Mouse (Mus musculus) heart, adult 2 months (tissue): ENCODE results near the gene Prmt3. TPM values are rescaled to one million over a fixed set of nuclear protein-coding genes. Genes with fewer than 3 reads are reported as not detected.

Source experiments
- DNase-seq, 2 experiments: peaks; one replicate each; pipeline ENCODE4 v3.0.0; 2021
- H3K27ac ChIP-seq: fragments of 200-600 bp; 2 replicates; pipeline ENCODE4 v1.8.1; 2022
- H3K27me3 ChIP-seq: fragments of 200-500 bp; 2 replicates; pipeline ENCODE4 v1.6.1; 2012; ENCODE audit warnings: mild to moderate bottlenecking, low read length, inconsistent platforms, mixed read lengths; ENCODE audit not compliant: control insufficient read depth, insufficient read depth
- H3K36me3 ChIP-seq: fragments of 200-500 bp; 2 replicates; pipeline ENCODE4 v1.6.1; 2012; ENCODE audit warnings: low read length, inconsistent platforms; ENCODE audit not compliant: control insufficient read depth, insufficient read depth
- H3K4me1 ChIP-seq: fragments of 200-500 bp; 2 replicates; pipeline ENCODE4 v1.6.1; 2011; ENCODE audit warnings: low read length; ENCODE audit not compliant: control insufficient read depth, insufficient read depth
- H3K4me3 ChIP-seq: fragments of 200-600 bp; 2 replicates; pipeline ENCODE4 v1.8.1; 2022
- H3K79me2 ChIP-seq: fragments of 200-500 bp; replicated peaks from 2 replicates; pipeline ENCODE4 v1.6.1; 2012; ENCODE audit warnings: mild to moderate bottlenecking, inconsistent platforms, low read length, moderate library complexity, mixed read lengths; ENCODE audit not compliant: control insufficient read depth, insufficient read depth
- H3K9ac ChIP-seq: fragments of 200-500 bp; 2 replicates; pipeline ENCODE4 v1.6.1; 2012; ENCODE audit warnings: low read depth, mild to moderate bottlenecking, control low read depth, inconsistent platforms, low read length, mixed read lengths
- CTCF ChIP-seq: fragments of 200-600 bp; IDR thresholded peaks from 2 replicates; pipeline ENCODE4 v1.8.1; 2022; ENCODE audit warnings: antibody characterized with exemption, mild to moderate bottlenecking, moderate library complexity
- EP300 ChIP-seq: fragments of 200-500 bp; IDR thresholded peaks from 2 replicates; pipeline ENCODE4 v1.6.1; 2011; ENCODE audit warnings: low read depth, low read length, control low read depth; ENCODE audit not compliant: insufficient read depth
- POLR2A ChIP-seq: fragments of 200-500 bp; IDR thresholded peaks from 2 replicates; pipeline ENCODE4 v1.6.1; 2011; ENCODE audit warnings: mild to moderate bottlenecking, low read depth, low read length, control low read depth; ENCODE audit not compliant: insufficient read depth
- WGBS: fragments of 180-500 bp; shearing (Covaris S2); methylation state at CpG from one replicate; pipeline ENCODE4 v1.1.7; 2018; 5-methylcytosine and 5-hydroxymethylcytosine counted together
- intact Hi-C: fragments of 180-260 bp; cut with DNase I; formaldehyde crosslinking; loops from one replicate; pipeline ENCODE4 v1.15.1; 2025
- polyA plus RNA-seq: library from polyadenylated mRNA; depleted of rRNA; stranded (reverse); fragments of >200 nt; gene quantifications from 2 replicates; pipeline ENCODE4 v1.2.3, GENCODE M21; 2012
- total RNA-seq, 2 experiments: library from RNA; stranded (reverse); gene quantifications; 2 replicates each; pipeline ENCODE4 v1.2.3; 2021

The Prmt3 gene
- total and polyA plus RNA-seq, 3 experiments = 10.1 to 14.3 (median 12.5) TPM

GRCm38 (mm10) chr7:49804638-49805165 lies 26.6 kb downstream of the Prmt3 start:
- no peaks in the 10 kb centered on the region for H3K79me2 ChIP-seq
- H3K4me3 ChIP-seq = no peak overlapping the region
- H3K27ac ChIP-seq = no peak overlapping the region
- WGBS = 46% methylated on average over 5 of the region's 5 CpGs
- no peaks in the 10 kb centered on the region for H3K27me3 ChIP-seq
- DNase-seq = no peak
- no peak for TF ChIP-seq POLR2A
- 0 out of 2 replicates have a peak, but pooled peaks cover 2% of the 10 kb centered on the region for H3K36me3 ChIP-seq
- intact Hi-C loops = no loop called here
- no peaks in the 10 kb centered on the region for H3K4me1 ChIP-seq
- H3K9ac ChIP-seq = no peak overlapping the region

DNA sequence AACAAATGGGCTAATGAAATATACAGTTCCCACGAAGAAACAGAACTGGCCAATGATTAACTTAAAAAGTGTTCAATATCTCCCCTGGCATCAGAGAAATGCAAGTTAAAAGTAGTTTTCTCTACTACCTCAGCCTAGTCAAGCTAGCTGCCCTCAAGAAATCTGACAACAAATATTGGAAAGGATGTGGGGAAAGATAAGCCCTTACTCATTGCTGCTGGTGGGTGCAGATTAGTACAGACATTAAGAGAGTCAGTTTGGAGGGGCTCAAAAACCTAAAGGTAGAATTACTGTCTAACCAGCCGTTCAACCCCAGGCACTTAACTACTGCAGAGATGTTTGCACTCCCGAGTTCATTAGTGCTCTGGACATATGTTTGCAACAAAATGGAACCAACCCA lies 27.5 kb downstream of the Prmt3 start:
- intact Hi-C loops = no loop called here

DNA sequence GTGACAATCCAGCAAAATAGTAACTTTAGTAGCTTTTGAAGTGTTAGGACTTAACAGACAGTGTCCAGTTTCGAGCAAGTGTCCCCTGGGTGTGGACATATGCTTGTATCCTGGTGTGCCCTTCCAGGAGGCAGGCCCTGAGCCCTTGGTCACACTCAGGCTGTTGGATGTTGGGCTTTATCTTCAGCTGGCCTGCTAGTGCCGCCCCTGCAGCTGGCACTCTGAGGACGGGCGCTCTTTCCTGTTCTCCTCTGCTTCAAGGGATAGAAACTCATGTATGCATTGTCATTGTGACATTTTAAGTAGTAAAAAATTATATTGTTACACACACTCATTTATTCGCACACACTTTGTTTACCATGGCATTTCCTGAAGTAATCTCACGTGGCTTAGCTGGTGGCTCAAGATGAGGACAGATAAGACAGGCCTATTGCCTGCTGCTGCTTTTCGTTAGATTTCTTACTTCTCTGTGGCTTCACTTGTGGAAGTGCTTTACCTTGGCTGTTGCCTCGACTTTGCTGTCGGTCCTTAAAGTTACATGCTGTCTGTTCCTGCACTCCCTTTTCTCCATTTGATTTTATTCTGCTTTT lies 29.0 kb downstream of the Prmt3 start:
- Histone ChIP-seq H3K4me3 (no peak overlapping the region), H3K36me3 (0 out of 2 replicates have a peak, but pooled peaks cover 2% of the 10 kb centered on the region)

More for the DNA sequence above, 27.5 kb downstream of the Prmt3 start:
- Histone ChIP-seq H3K36me3 (0 out of 2 replicates have a peak, but pooled peaks cover 2% of the 10 kb centered on the region), H3K9ac (no peak overlapping the region), H3K27ac (no peak overlapping the region), H3K4me1 (no peaks in the 10 kb centered on the region), H3K4me3 (no peak overlapping the region), H3K27me3 (no peaks in the 10 kb centered on the region), H3K79me2 (no peaks in the 10 kb centered on the region)
- TF ChIP-seq POLR2A (no peak), EP300 (no peak), CTCF (no peak)
- WGBS = 86% methylated on average over 3 of the region's 3 CpGs
- DNase-seq = no peak

GRCm38 (mm10) chr7:49807846-49808622 lies 29.9 kb downstream of the Prmt3 start:
- TF ChIP-seq POLR2A (no peak), CTCF (no peak), EP300 (no peak)

More for the DNA sequence above, 29.0 kb downstream of the Prmt3 start:
- no peak for DNase-seq
- TF ChIP-seq POLR2A (no peak), EP300 (no peak), CTCF (no peak)
- intact Hi-C loops = no loop called here
- H3K79me2 ChIP-seq = no peaks in the 10 kb centered on the region
- H3K4me1 ChIP-seq = no peaks in the 10 kb centered on the region
- 69% methylated on average over 9 of the region's 9 CpGs for WGBS
- no peaks in the 10 kb centered on the region for H3K27me3 ChIP-seq
- H3K27ac ChIP-seq = no peak overlapping the region
- H3K9ac ChIP-seq = no peak overlapping the region

GRCm38 (mm10) chr7:49809100-49809499 lies 31.0 kb downstream of the Prmt3 start:
- Histone ChIP-seq H3K27me3 (no peaks in the 10 kb centered on the region), H3K4me1 (no peaks in the 10 kb centered on the region), H3K36me3 (0 out of 2 replicates have a peak, but pooled peaks cover 2% of the 10 kb centered on the region), H3K4me3 (no peak overlapping the region), H3K27ac (no peak overlapping the region), H3K9ac (no peak overlapping the region), H3K79me2 (no peaks in the 10 kb centered on the region)
- 85% methylated on average over 6 of the region's 6 CpGs for WGBS
- DNase-seq = no peak
- intact Hi-C loops = no loop called here
- no peak for TF ChIP-seq CTCF
- no peak for TF ChIP-seq EP300
- TF ChIP-seq POLR2A = no peak

More at GRCm38 (mm10) chr7:49807846-49808622, 29.9 kb downstream of the Prmt3 start:
- 92% methylated on average over 17 of the region's 17 CpGs for WGBS
- 0 out of 2 replicates have a peak, but pooled peaks cover 2% of the 10 kb centered on the region for H3K36me3 ChIP-seq
- H3K4me3 ChIP-seq = no peak overlapping the region
- no peak overlapping the region for H3K9ac ChIP-seq
- no peaks in the 10 kb centered on the region for H3K79me2 ChIP-seq
- H3K27me3 ChIP-seq = no peaks in the 10 kb centered on the region
- H3K27ac ChIP-seq = no peak overlapping the region
- DNase-seq = no peak
- intact Hi-C loops = no loop called here
- H3K4me1 ChIP-seq = no peaks in the 10 kb centered on the region

DNA sequence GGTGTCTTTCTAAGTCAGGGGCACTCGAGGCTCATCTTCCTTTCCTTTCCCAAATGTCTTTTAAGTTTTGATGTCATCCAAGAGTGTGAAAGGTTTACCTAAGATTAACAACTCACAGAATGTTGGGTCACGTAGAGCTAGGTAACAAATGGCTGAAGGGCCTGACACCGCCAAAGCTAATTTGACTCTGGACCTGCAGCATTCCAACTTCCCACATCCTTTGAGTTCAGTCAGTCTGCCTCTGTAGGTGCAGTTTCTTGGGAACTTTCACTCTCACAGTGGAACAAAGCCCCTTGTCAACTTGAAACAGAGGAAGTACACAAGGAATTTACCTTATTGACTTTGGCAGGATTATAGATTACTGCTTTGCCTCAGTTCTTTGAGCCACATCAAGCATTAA lies 31.4 kb downstream of the Prmt3 start:
- intact Hi-C loops = no loop called here
- no peak for DNase-seq
- TF ChIP-seq CTCF (no peak), POLR2A (no peak), EP300 (no peak)
- H3K4me1 ChIP-seq = no peaks in the 10 kb centered on the region
- H3K27me3 ChIP-seq = no peaks in the 10 kb centered on the region
- H3K27ac ChIP-seq = no peak overlapping the region
- H3K4me3 ChIP-seq = no peak overlapping the region
- 0 out of 2 replicates have a peak, but pooled peaks cover 2% of the 10 kb centered on the region for H3K36me3 ChIP-seq
- no peaks in the 10 kb centered on the region for H3K79me2 ChIP-seq
- 80% methylated on average over 3 of the region's 3 CpGs for WGBS
- no peak overlapping the region for H3K9ac ChIP-seq
